Mouse (Mus musculus): ENCODE measurements around the gene Glipr2.

Gene Glipr2

GRCm38 (mm10) chr4:43957292-43957845, at the start of gene Glipr2:
TSS of gene Glipr2 (plus strand) at chr4:43957401.
- in situ Hi-C loops (cut with MseI, MboI) = no loop called here

DNA sequence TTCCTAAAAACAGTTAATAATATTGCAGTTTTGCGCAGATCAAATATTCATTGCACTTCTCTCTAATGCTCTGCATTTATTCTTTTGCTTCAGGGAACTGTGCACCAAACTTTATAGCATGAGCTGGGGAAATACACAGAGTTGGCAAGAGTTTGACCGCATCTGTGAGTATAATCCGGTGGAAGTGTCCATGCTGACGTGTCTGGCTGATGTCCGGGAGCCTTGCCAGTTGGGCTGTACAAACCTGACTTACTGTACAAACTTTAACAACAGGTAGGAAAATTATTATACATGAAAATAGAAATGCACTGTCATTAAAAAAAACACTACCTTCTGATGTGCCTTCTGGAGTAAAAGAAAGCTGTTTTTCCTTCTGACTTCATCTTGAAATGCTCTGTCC, 39.0 kb upstream of the Glipr2 start:
- in situ Hi-C loops (cut with MseI, MboI) = no loop called here

DNA sequence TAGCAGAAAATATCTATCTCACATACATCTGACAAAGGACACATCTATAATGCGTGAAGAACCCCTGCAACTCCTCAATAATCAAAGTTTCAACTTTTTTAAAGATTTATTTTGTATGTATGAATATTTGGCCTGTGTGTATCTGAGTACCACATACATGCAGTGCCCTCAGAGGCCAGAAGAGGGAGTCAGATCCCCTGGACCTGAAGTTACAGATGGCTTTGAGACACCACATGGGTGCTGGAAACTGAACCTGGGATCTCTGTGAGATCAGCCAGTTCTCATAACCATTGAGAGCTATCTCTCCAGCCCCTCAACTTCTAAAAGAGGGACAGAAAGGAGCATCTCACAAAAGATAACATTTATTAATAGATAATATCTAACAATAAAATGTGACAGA, 36.6 kb upstream of the Glipr2 start:
- in situ Hi-C loops (cut with MseI, MboI) = loop anchor here in 1 of 2 experiments (5.0 kb wide), 1 partner anchor 67 kb away; no protein-coding TSS in a partner anchor

DNA sequence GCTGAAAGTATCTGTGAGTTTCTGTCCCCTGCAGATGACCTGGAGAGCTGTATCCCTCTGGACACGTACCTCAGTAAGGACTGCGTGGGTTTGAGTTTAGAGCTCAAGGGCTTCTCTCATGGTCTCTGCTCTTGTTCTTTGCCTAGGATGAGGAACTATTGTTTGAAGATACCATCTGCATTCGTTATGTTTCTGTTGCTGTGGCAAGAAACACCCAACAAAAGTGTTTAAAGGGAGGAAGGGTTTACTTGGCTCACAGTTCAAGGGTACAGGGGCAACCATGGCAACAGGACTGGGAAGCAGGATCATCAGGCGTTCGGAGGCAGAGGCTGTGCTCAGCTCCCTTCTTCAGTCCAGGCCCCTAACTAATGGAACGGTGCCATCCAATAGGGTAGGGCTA, 32.1 kb upstream of the Glipr2 start:
- in situ Hi-C loops (cut with MseI, MboI) = loop anchor here in 1 of 2 experiments (5.0 kb wide), 1 partner anchor 57 kb away; the partner anchor contains the start of gene Ccin

- in situ Hi-C loops (cut with MseI, MboI) = loop anchor here in 1 of 2 experiments (5.0 kb wide), 1 partner anchor 57 kb away; the partner anchor contains the start of gene Ccin
These were observed 31.4 kb upstream of the Glipr2 start for GRCm38 (mm10) chr4:43925779-43926178.

DNA sequence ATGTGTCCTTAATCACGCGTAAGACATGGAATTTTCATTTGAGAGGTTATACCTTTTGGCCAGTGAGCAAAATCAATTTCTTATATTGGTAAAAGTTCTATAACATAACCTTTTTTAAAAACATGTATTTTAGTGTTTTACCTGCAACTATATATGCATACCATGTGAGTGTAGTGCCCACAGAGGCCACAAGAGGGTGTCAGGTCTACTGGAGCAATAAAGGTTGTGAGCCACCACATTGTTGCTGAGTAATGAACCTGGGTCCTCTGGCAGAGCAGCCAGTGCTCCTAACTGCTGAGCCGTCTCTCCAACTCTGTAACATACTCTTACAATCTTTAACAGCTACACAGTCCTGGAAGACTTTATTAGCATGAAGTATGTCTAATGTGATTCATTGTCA, 29.4 kb upstream of the Glipr2 start:
- in situ Hi-C loops (cut with MseI, MboI) = loop anchor here in 1 of 2 experiments (5.0 kb wide), 1 partner anchor 54 kb away; the partner anchor contains the start of gene Ccin

DNA sequence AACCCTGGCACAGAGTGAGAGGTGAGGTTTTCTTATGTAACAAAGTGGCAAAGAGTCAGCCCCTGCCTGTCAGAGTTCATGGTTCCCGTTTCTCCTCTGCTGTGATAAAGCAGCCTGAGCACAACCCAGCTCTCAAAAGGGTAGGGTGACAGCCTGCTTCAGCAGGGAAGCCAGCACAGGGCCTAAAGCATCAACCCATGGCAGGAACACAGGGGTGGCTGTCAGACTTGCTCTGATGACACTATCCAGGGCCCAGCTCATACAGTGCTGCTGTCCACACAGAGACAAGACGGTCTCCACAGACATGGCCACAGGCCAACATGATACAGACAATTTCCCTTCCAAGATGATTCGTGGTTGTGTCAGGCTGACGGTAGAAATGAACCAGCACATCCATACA, 25.3 kb upstream of the Glipr2 start:
- in situ Hi-C loops (cut with MseI, MboI) = no loop called here

DNA sequence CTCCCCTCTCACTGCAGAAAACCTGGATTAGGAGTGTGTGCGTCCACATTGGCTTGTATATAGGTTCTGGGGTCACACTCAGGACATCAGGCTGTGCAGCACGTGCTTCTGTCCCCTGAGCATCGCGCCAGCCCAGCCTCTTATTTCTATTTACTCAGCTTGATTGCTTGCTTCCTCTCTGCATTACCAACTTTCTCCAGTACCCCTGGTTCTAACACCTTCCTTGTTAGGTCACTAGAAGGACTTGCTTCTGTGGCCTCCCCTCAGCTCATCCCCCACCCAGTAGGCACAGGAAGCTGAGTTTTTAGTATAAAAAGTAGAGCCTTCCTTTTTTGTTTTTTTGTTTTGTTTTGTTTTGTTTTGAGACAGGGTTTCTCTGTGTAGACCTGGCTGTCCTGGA, 21.0 kb upstream of the Glipr2 start:
- in situ Hi-C loops (cut with MseI, MboI) = no loop called here

DNA sequence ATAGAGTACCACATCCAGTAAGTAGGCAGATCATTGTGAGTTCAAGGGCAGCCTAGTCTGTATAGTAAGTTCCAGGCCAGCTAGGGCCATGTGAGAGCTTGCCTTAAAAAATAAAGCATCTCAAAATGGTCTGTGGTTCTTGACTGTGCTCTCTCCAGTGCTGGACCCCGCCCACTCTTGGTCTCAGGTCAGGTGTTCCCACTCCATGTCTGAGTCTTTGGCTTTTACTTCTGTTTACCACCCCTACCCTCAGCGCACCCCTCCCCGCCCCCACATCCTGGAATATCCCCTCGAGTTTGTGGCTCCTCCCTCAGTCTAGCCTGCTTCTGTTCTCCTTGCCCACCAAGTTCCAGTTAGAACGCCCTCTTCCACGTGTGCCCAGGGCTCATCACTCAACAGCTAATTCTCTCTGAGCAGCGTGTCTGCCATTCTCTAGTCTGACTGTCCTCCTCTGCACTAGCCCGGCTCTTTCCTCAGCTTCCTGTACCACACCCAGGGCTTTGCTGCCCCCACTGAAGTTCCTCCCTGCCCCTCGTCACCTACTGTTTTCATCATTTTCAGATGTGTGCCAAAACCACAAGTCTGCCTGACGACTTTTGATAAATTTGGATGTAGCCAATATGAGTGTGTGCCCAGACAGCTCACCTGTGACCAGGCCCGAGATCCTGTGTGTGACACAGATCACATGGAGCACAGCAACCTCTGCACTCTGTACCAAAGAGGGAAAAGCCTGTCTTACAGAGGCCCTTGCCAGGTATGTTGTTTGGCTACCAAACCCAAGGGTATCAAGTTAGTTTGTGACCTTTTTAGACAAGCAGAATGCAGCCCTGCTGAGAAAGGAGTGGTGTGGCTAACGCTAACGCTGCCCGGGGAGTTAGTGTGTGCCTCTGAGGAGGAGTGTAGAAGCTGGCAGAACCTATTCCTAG, 20.2 kb upstream of the Glipr2 start:
- in situ Hi-C loops (cut with MseI, MboI) = no loop called here

GRCm38 (mm10) chr4:43941315-43941714, 15.9 kb upstream of the Glipr2 start:
- in situ Hi-C loops (cut with MseI, MboI) = no loop called here

- in situ Hi-C loops (cut with MseI, MboI) = no loop called here
These were observed 14.8 kb upstream of the Glipr2 start for GRCm38 (mm10) chr4:43942421-43942820.

DNA sequence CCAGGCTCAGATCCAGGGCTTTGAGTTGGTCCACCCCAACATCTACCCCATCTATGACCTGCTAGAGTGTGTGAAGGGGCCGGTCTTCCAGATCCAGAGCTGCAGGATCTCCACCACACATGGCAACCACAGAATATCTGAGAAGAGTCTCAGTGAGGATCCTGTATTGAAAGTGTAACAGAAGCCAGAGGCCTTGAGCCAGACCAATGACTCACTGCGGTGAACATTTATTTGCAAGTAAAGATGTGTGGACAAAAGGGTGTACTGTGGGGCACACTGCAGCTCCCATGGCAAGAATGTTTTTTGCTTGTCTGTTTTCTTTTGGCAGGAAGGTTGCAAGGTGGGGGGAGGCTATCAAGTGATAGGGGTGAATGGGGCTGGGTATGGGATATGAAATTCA, 9.6 kb upstream of the Glipr2 start:
- in situ Hi-C loops (cut with MseI, MboI) = no loop called here

DNA sequence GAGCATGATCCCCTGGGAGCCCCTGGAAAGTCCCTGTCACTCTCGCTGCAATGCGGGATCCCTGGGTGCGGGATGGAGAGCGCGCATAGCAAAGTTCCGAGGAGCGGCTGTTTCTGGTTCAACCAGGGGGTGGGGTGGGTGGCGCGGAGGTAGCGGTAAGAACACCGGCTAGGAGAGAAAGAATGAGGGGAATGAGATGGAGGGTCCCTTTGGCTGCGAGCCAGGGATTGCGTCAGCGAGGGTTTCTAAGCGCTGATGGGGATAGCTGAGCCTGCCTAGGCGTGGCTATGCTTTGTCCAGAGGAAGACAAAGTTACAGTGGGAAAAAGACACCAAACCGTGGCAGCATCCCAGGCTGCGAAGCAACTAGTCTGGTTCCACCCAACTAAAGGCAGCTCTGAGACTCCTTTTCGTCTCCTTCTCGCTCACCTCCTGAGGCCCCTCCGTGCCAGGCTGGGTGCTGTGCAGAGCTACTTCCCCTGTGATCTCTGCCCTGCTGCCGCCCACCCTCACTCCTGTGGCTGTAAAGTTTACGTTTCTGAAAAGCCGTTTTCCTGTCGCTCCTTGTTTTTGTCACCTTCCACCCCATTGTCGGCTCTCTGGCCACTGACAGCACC, 753 bp downstream of the Glipr2 start:
- in situ Hi-C loops (cut with MseI, MboI) = no loop called here

DNA sequence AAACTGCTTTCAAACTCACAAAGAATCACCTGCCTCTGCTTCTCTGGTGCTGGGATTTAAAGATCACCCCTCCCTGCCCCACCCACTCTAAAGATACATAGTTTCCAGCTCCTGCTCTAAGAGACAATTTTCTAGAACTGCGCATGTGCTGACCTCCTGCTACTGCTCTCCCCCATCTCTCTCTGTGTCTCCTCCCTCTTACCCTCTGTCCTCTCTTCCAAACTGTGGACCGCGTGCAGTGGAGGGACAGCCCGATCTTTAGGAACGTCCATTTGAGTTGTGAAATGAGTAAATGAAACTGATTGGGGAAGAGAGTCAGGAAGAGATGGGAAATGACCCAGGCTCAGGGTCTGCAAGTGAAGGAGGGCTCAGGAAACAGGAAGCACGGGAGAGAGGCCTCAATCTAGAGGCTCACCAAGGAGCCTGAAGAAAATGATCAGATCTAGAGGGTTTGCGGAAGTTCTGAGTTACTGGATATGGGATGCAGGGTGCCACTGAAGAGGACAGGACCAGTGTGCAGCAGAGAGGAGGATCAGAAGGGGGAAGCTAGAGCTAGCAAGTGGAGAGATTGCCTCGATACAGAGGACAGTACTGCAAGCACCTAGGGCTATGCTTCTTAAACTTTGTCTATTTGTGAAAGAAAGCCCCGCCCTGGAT, 2.5 kb downstream of the Glipr2 start:
- in situ Hi-C loops (cut with MseI, MboI) = no loop called here

GRCm38 (mm10) chr4:43960207-43960606, 3.0 kb downstream of the Glipr2 start:
- in situ Hi-C loops (cut with MseI, MboI) = no loop called here

- in situ Hi-C loops (cut with MseI, MboI) = no loop called here
These were observed 7.2 kb downstream of the Glipr2 start for GRCm38 (mm10) chr4:43964326-43964833.

GRCm38 (mm10) chr4:43964951-43965684, 7.9 kb downstream of the Glipr2 start:
- in situ Hi-C loops (cut with MseI, MboI) = no loop called here

GRCm38 (mm10) chr4:43965856-43966535, 8.8 kb downstream of the Glipr2 start:
- in situ Hi-C loops (cut with MseI, MboI) = no loop called here

DNA sequence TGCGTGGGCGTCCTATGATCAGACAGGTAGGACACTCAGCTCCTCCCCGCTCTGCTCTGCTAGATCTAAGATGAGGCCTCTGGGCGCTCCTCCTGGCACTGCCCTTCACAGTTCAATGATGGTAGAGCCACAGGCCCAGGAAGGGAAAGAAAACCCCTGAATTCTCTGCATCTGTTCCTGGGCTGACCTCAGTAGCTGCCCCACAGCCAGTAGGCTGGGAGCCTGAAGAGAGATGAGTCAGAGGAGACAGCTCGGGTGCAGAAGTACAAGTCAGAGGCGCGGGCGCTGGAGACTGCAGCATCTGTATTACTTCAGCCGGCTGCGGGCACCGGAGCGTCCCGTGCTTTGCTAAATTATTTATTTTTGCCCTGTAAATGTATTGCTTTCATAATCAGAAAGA, 11.4 kb downstream of the Glipr2 start:
- in situ Hi-C loops (cut with MseI, MboI) = no loop called here

DNA sequence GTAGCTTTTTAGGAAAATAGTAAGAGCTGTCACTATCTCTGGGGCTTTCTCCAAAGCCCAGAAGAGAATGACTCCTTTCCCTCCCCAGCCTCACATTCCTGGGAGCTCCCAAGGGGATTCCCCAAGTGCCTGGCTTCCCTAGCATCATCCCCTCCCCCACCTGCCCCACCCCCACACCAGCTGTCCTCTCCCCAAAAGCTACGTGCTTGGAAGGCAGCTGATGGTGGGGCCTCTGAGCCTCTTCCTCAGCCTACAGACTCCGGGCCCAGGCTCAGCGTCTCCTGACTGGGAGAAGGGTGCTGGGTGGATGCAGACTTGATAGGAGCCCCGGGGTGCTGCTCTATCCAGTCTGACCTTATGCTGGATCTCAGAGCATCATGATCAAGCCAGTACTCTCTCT, 12.2 kb downstream of the Glipr2 start:
- in situ Hi-C loops (cut with MseI, MboI) = no loop called here

Data from mouse trophoblast stem cell (cell line).